Mouse (Mus musculus): ENCODE results near the gene Eif4g3. TPM values are rescaled to one million over a fixed set of nuclear protein-coding genes. Genes with fewer than 3 reads are reported as not detected.

Eif4g3 gene
- polyA plus RNA-seq, 1 experiment from 2014 or later = 25.1 TPM

DNA sequence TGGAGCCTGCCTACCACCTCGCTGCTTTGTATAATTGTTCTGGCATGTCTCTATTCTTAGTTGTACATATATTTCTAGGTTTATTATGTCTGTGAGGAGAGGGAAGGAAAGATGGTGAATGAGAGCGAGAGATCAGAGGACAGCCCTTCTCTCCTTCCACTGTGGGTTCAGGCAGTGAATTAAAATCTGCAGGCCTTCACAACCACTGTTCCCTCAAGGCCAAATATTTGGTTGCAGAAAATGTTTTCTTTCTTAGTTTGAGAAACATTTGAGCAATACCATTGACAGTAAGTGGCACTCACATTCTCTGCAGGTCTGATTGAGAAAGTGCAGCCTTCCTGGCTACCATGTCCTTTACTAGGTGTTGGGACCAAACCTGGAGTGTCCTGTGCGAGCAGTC, 138.9 kb downstream of the Eif4g3 start:
- Histone ChIP-seq H3K4me1 (replicated peaks) (0 out of 2 replicates have a peak, but pooled peaks cover 3% of the 10 kb centered on the region), H3K9ac (no peak overlapping the region), H3K27ac (no peak overlapping the region), H3K4me2 (replicated peaks) (no peak overlapping the region), H3K27me3 (replicated peaks) (no peaks in the 10 kb centered on the region), H3K36me3 (peaks cover 7% of the 10 kb centered on the region; the same call in 1 of the 2 replicates), H3K9me3 (no peaks in the 10 kb centered on the region), H3K4me3 (replicated peaks) (no peak overlapping the region)
- no peak for ATAC-seq
- 83% methylated on average over 3 of the region's 3 CpGs for WGBS

DNA sequence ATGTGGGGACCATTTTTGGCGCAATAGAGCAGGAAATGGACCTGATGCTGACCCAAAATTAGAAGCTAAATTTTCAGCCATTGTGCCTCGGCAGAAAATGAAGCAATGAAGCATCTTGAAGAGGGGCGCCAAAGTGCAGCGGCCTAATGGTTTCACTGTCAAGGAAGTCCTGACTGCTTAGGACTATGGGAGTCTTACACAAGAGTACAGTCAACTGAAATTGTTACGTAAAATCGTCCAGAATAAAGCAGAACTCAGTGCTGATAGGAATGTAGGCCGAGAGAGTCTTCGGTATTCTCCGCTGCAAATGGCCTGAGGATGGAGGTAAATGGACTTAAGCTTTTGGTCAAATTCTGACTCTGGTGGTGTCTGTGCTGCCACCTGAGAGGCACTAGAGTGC, 140.5 kb downstream of the Eif4g3 start:
- H3K4me3 ChIP-seq (replicated peaks) = no peak overlapping the region
- no peak overlapping the region for H3K9ac ChIP-seq
- no peaks in the 10 kb centered on the region for H3K9me3 ChIP-seq
- no peaks in the 10 kb centered on the region for H3K27me3 ChIP-seq (replicated peaks)
- H3K36me3 ChIP-seq = no peaks in the 10 kb centered on the region
- ATAC-seq = no peak
- whole genome bisulfite sequencing = 88% methylated on average over 9 of the region's 9 CpGs
- H3K27ac ChIP-seq = no peak overlapping the region
- no peak overlapping the region for H3K4me2 ChIP-seq (replicated peaks)
- H3K4me1 ChIP-seq (replicated peaks) = peaks cover 5% of the 10 kb centered on the region; the same call in 1 of the 2 replicates

DNA sequence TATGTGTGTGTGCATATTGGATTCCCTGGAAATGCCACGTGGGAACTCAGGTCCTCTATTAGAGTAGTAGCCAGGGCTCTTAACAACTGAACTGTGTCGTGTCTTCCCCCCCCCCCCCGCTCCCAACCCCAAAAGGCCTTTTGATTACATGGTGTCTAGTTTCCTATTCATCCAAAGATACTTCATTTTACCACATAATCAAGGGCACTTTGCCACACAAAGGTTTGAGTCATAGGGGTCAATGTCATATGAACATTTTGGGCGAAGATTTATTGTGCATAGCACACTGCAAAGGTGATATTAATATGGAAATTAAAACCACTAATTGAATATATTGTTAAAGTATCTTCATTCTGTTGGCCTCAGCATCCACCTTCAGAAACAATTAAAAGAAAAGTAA, 144.5 kb downstream of the Eif4g3 start:
- H3K9me3 ChIP-seq = no peaks in the 10 kb centered on the region
- H3K4me3 ChIP-seq (replicated peaks) = no peak overlapping the region
- H3K27me3 ChIP-seq (replicated peaks) = no peaks in the 10 kb centered on the region
- no peak overlapping the region for H3K27ac ChIP-seq
- no peak overlapping the region for H3K9ac ChIP-seq
- 74% methylated on average over 4 of the region's 4 CpGs for WGBS
- no peak overlapping the region for H3K4me2 ChIP-seq (replicated peaks)
- H3K4me1 ChIP-seq (replicated peaks) = peaks cover 13% of the 10 kb centered on the region
- no peak for ATAC-seq
- no peaks in the 10 kb centered on the region for H3K36me3 ChIP-seq

DNA sequence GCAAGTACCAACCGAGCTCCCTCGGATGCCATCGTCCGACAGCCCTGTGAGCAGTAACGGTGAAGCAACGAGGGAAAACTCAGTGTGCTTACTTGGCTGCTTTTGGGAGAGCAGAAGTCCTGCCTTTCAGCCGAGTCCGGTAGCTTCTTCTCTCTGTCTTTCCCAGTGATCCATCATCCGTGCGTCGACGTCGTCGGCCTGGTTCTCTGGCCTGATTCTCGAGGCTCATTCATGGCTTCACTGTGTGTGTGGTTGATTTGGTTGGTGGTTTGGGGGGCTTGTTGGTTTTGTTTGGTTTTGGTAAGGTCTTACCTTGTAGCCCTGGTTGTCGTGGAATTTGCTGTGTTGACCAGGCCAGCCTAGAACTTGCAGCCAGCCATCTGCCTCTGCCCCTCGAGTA, 145.0 kb downstream of the Eif4g3 start:
- no peak for ATAC-seq
- no peaks in the 10 kb centered on the region for H3K9me3 ChIP-seq
- no peak overlapping the region for H3K27ac ChIP-seq
- no peak overlapping the region for H3K9ac ChIP-seq
- H3K4me2 ChIP-seq (replicated peaks) = no peak overlapping the region
- no peak overlapping the region for H3K4me3 ChIP-seq (replicated peaks)
- 76% methylated on average over 17 of the region's 17 CpGs for WGBS
- peaks cover 13% of the 10 kb centered on the region for H3K4me1 ChIP-seq (replicated peaks)
- no peaks in the 10 kb centered on the region for H3K27me3 ChIP-seq (replicated peaks)
- no peaks in the 10 kb centered on the region for H3K36me3 ChIP-seq

DNA sequence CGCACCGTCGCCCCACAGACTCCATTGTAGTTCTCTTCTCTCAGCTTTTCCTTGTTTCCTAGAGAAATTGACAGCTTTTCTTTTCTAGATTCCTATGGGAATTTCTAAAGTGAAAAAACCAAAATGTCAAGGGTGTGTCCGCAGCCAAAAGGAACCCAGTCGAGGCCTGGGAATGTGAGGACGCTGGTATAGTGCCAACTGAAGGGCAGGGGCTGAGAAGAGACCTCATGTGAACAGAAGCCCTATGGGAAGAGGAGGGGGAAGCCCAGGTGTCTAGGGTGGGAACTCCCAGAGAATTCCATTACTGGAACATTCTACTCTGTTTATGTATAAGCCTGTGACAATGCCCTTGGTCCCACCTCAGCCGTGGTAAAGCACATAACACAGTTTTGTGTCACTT, 145.4 kb downstream of the Eif4g3 start:
- Histone ChIP-seq H3K9me3 (no peaks in the 10 kb centered on the region), H3K27ac (no peak overlapping the region), H3K4me2 (replicated peaks) (no peak overlapping the region), H3K9ac (no peak overlapping the region), H3K36me3 (no peaks in the 10 kb centered on the region), H3K4me3 (replicated peaks) (no peak overlapping the region), H3K4me1 (replicated peaks) (peaks cover 13% of the 10 kb centered on the region), H3K27me3 (replicated peaks) (no peaks in the 10 kb centered on the region)
- whole genome bisulfite sequencing = 86% methylated on average over 7 of the region's 7 CpGs
- ATAC-seq = no peak

DNA sequence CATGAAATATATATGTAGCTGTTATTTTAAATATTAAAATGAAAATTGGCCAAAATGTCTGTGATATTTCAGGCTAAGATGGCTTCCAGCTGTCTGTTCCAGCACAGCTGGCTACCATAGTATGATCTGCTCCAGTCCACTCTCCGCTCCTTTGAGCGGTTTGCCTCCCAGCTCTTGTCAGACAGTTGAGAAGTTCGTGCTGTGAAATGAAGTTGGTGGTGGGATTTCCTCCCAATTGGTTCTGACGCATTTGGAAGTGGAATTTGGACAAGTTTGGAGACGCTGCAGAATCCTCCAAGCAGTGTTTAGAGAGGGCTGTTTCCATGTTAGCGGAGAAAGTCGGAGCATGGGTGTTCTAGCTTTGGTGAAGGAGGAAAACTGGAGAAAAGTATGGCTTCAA, 148.5 kb downstream of the Eif4g3 start:
- no peak overlapping the region; the same call in 1 of the 2 replicates for H3K4me2 ChIP-seq (replicated peaks)
- peak; percentile 88 for ATAC-seq
- peak overlapping the region; percentile 72 for H3K27ac ChIP-seq
- H3K36me3 ChIP-seq = no peaks in the 10 kb centered on the region
- no peak overlapping the region for H3K9ac ChIP-seq
- H3K4me3 ChIP-seq (replicated peaks) = no peak overlapping the region
- H3K4me1 ChIP-seq (replicated peaks) = peaks cover 11% of the 10 kb centered on the region
- no peaks in the 10 kb centered on the region for H3K9me3 ChIP-seq
- 49% methylated on average over 7 of the region's 7 CpGs for WGBS
- no peaks in the 10 kb centered on the region for H3K27me3 ChIP-seq (replicated peaks)

DNA sequence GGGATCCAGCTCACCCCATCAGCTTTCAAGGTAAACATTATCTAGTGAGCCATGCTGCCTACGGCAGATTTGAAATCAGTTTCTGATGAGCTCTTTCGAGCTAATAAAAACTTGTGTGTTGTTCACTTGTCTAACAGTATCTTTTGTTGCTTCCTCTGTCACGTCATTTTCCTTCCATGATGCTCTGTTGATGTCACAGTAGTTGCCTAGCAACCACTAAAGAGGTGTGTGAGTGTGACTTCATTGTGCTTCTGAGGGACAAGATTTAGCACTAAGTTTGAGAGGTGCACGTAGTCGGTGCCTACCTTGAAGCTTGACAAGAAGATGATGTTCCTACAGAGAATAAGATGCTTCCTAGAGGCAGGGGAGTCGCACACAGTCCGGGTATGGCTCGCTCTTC, 154.4 kb downstream of the Eif4g3 start:
- Histone ChIP-seq H3K27ac (no peak overlapping the region), H3K27me3 (replicated peaks) (no peaks in the 10 kb centered on the region), H3K36me3 (peaks cover 6% of the 10 kb centered on the region; the same call in 1 of the 2 replicates), H3K4me3 (replicated peaks) (no peak overlapping the region), H3K9ac (no peak overlapping the region), H3K9me3 (no peaks in the 10 kb centered on the region), H3K4me2 (replicated peaks) (no peak overlapping the region), H3K4me1 (replicated peaks) (peaks cover 2% of the 10 kb centered on the region)
- ATAC-seq = no peak
- 87% methylated on average over 8 of the region's 8 CpGs for WGBS

DNA sequence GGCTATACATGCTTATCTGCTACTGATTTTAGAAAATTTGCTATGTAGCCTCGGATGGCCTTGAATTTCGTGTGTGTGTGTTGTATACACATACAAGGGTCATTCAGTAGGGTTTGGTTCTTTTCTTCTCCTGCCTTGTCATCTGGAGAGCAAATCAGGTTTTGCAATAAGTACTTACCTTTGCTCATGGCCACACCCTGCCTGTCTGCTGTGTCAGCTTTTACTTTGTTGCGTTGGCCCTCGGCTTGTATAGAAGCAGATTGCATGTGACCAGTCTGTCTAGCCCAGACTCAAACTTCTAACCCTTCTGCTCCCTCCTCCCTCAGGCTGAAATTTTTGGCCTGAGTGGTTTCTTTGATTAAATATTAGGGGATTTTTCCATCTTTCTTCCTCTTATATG, 157.2 kb downstream of the Eif4g3 start:
- 63% methylated on average over 4 of the region's 4 CpGs for WGBS
- Histone ChIP-seq H3K9me3 (no peaks in the 10 kb centered on the region), H3K4me1 (replicated peaks) (no peaks in the 10 kb centered on the region), H3K27me3 (replicated peaks) (no peaks in the 10 kb centered on the region), H3K4me3 (replicated peaks) (no peak overlapping the region), H3K36me3 (peaks cover 11% of the 10 kb centered on the region), H3K27ac (no peak overlapping the region), H3K9ac (no peak overlapping the region), H3K4me2 (replicated peaks) (no peak overlapping the region)
- ATAC-seq = peak; percentile 88

DNA sequence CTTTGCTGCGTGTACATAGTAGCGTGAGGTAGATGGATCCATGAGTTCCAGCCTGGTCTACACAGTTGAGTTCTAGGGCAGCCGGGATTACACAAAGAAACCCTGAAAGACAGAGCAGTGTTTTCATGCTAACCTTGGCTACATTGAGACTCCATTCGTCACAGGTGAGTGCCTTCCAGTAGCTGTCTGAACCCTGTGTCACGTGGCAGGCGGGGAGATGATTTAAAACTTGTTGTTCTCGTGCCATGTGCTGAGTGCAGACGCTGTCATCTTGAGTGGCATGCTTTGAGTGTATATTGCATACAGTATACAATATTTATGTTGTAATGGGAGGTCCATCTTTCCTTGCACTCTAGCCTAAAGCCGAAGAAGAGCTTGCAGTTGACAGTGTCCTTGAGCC, 158.4 kb downstream of the Eif4g3 start:
- Histone ChIP-seq H3K4me3 (replicated peaks) (no peak overlapping the region), H3K36me3 (peaks cover 13% of the 10 kb centered on the region), H3K4me1 (replicated peaks) (no peaks in the 10 kb centered on the region), H3K27ac (no peak overlapping the region), H3K9ac (no peak overlapping the region), H3K9me3 (no peaks in the 10 kb centered on the region), H3K4me2 (replicated peaks) (no peak overlapping the region), H3K27me3 (replicated peaks) (no peaks in the 10 kb centered on the region)
- ATAC-seq = no peak
- WGBS = 88% methylated on average over 9 of the region's 9 CpGs

DNA sequence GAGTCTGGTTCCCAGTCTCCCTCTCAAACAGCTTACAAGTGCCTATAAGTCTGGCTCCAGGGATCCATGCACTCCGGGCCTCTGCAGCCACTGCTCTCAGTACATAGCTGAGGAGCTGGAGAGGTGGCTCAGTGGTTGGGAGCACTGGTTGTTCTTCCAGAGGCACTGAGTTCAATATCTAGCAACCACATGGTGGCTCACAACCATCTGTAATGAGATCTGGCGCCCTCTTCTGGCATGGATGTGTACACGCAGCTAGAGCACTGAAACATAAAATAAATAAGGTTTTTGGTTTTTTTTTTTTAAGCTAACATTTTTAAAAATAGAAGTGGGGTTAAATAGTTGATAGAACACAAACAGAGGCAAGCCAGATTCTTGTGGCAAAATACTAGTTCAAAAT, 161.2 kb downstream of the Eif4g3 start:
- peaks cover 30% of the 10 kb centered on the region for H3K36me3 ChIP-seq
- H3K4me2 ChIP-seq (replicated peaks) = no peak overlapping the region
- no peak overlapping the region for H3K4me3 ChIP-seq (replicated peaks)
- no peaks in the 10 kb centered on the region for H3K4me1 ChIP-seq (replicated peaks)
- no peaks in the 10 kb centered on the region for H3K9me3 ChIP-seq
- H3K27ac ChIP-seq = no peak overlapping the region
- H3K27me3 ChIP-seq (replicated peaks) = no peaks in the 10 kb centered on the region
- ATAC-seq = no peak
- WGBS = 62% methylated on average over 3 of the region's 3 CpGs
- H3K9ac ChIP-seq = no peak overlapping the region

DNA sequence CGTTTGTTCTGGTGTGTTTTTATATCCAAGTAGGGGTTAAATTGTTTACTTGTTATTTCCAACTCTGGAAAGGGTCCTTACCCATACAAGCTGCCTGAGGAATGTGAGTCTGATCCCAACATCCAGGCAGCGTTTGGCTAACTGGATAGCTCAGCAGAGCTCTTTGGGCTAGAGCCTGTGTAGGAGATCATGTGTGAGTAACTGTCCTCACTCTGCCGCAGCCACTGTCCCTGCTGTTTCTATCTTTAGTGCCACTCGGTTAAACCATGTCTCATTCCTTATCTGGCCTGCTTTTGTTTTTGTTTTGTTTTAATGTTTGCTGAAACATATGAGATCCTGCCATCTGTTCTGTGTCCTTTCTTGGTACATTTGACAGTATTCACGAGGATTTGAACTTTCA, 168.1 kb downstream of the Eif4g3 start:
- 68% methylated on average over 5 of the region's 5 CpGs for WGBS
- Histone ChIP-seq H3K4me1 (replicated peaks) (no peaks in the 10 kb centered on the region), H3K27me3 (replicated peaks) (no peaks in the 10 kb centered on the region), H3K4me3 (replicated peaks) (no peak overlapping the region), H3K36me3 (peaks cover 32% of the 10 kb centered on the region), H3K27ac (no peak overlapping the region), H3K9me3 (no peaks in the 10 kb centered on the region), H3K9ac (no peak overlapping the region), H3K4me2 (replicated peaks) (no peak overlapping the region)
- ATAC-seq = no peak

DNA sequence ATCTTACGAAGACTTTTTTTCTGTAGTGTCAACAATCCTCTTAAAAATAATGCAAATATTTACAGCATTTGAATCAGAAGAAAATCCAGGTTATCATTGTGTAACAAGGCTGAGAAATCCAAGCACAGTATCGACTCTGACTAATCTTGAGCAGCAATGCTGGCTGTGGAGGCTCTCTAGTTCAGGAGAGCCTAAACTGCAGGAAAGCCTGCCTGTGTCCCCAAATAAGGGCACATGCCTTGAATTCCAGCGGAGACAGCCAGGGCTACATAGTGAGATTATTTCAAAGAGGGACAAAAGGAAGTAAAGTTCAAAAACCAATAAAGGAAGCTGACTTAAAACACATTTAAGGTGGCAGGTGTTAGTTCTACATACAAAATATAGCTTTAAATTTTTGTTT, 168.7 kb downstream of the Eif4g3 start:
- no peak overlapping the region for H3K4me2 ChIP-seq (replicated peaks)
- no peak for ATAC-seq
- 55% methylated on average over 3 of the region's 3 CpGs for WGBS
- no peak overlapping the region for H3K4me3 ChIP-seq (replicated peaks)
- no peaks in the 10 kb centered on the region for H3K4me1 ChIP-seq (replicated peaks)
- no peaks in the 10 kb centered on the region for H3K27me3 ChIP-seq (replicated peaks)
- no peak overlapping the region for H3K9ac ChIP-seq
- no peak overlapping the region for H3K27ac ChIP-seq
- peaks cover 30% of the 10 kb centered on the region for H3K36me3 ChIP-seq
- H3K9me3 ChIP-seq = no peaks in the 10 kb centered on the region

DNA sequence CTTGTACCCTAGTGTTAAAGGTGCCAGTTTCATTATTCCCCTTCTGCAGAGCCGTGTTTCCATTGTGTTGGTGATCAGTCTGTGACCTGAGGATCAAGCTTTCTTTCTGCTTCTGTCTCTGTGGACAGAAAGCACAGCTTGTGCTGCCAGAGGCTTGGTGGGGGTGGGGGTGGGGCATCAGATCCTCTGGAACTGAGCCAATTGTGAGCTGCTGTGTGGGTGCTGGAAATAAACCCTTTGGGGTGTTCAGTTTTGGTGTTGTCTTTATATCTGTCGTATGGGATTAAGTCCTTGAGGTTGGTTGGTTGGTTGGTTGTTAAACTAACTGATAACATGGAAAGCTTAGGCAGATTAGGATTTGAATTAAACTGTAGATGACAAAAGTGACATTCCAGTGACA, 171.0 kb downstream of the Eif4g3 start:
- H3K4me1 ChIP-seq (replicated peaks) = no peaks in the 10 kb centered on the region
- 74% methylated on average over 2 of the region's 2 CpGs for WGBS
- no peak overlapping the region for H3K9ac ChIP-seq
- no peaks in the 10 kb centered on the region for H3K27me3 ChIP-seq (replicated peaks)
- peaks cover 26% of the 10 kb centered on the region for H3K36me3 ChIP-seq
- no peak for ATAC-seq
- no peak overlapping the region for H3K4me3 ChIP-seq (replicated peaks)
- no peak overlapping the region for H3K27ac ChIP-seq
- H3K9me3 ChIP-seq = no peaks in the 10 kb centered on the region
- no peak overlapping the region for H3K4me2 ChIP-seq (replicated peaks)
